ENCODE assay signal across 12 mouse cellular contexts in the genomic region with DNA sequence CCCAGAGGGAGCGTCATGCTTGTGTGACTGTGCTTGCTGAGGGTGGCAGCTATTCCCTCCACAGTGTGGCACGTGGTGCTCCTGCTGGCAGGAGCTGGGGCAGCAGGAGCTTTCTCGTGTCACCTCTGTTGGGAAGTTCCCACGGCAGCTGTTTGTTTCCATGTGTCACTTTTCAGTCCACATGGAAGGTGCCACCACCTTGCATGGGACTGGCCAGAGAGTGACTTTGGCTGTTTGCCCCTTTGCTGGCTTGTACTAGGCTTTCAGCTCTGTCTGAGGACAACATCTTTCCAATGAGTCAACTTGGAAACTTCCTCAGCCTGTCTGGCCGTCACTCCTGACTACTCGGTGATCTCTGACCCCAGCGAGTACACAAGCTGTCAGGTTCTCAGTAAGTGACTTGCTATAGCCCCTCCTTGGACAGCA. TPM values are rescaled to one million over a fixed set of nuclear protein-coding genes. Genes with fewer than 3 reads are reported as not detected.
A peak's percentile ranks its signal among the peaks of the same experiment; 100 is the strongest.
DNase-seq lines count a peak whose midpoint lies in the region; ATAC-seq and TF ChIP-seq lines count a peak whose summit lies in the region.
"Had no signal": no experiment of that assay in that cellular context is flagged by ENCODE, and none has a peak within 500 bp of the region (broad histone marks: within the 10 kb centered on the region; RNA-seq: fewer than 3 reads in every experiment).

No protein-coding gene starts in this region.

- H3K27me3 ChIP-seq in heart, embryonic 11.5 days (ENCODE audit: control insufficient read depth, insufficient read depth, low read length): no peaks in the 10 kb centered on the region
- no peaks in the 10 kb centered on the region for H3K27me3 ChIP-seq in kidney, adult 2 months (replicated peaks; ENCODE audit: control insufficient read depth, insufficient read depth, low read length)
- H3K27me3 ChIP-seq: neural tube, embryonic 12.5 days had no signal

- no peak for ATAC-seq in heart, embryonic 11.5 days (replicated peaks; ENCODE audit: insufficient number of reproducible peaks, low FRiP score, low TSS enrichment)
- ATAC-seq: activated CD4-positive, CD25-positive, alpha-beta regulatory T cell, adult 4 months had no signal

- no peaks in the 10 kb centered on the region for H3K36me3 ChIP-seq in heart, embryonic 11.5 days (ENCODE audit: control insufficient read depth, insufficient read depth, low read length)
- no peaks in the 10 kb centered on the region for H3K36me3 ChIP-seq in kidney, adult 2 months (ENCODE audit: control insufficient read depth, insufficient read depth, low read length)
- H3K36me3 ChIP-seq: midbrain, embryonic 10.5 days; neural tube, embryonic 12.5 days had no signal

- no peak overlapping the region for H3K27ac ChIP-seq in heart, embryonic 11.5 days (ENCODE audit: low read depth, low read length)
- peak overlapping the region; percentile 6; the same call in 1 of the 2 replicates for H3K27ac ChIP-seq in kidney, adult 2 months (ENCODE audit: insufficient read depth, low read depth, low read length)
- H3K27ac ChIP-seq: liver, embryonic 14.5 days; midbrain, embryonic 10.5 days; neural tube, embryonic 12.5 days had no signal

- 29% methylated on average over 7 of the region's 7 CpGs for WGBS in heart, embryonic 11.5 days (ENCODE audit: insufficient replicate concordance)
- 14% methylated on average over 7 of the region's 7 CpGs for WGBS in kidney, adult 2 months

- peak; percentile 34 for TF ChIP-seq CTCF in kidney, adult 2 months (conservative IDR thresholded peaks at IDR 0.05; ENCODE audit: insufficient read depth, insufficient read length, low read depth, low read length)

- H3K4me3 ChIP-seq in heart, embryonic 11.5 days (ENCODE audit: low read depth, low read length): no peak overlapping the region
- no peak overlapping the region for H3K4me3 ChIP-seq in kidney, adult 2 months (ENCODE audit: insufficient read depth, low read depth, low read length)
- H3K4me3 ChIP-seq: midbrain, embryonic 10.5 days; neural tube, embryonic 12.5 days had no signal

- H3K4me2 ChIP-seq in heart, embryonic 11.5 days: no peak overlapping the region
- H3K4me2 ChIP-seq: neural tube, embryonic 12.5 days had no signal

- no peak for TF ChIP-seq POLR2A in kidney, adult 2 months (IDR thresholded peaks at IDR 0.05; ENCODE audit: low read depth, low read length)

- H3K9ac ChIP-seq in heart, embryonic 11.5 days (ENCODE audit: low read depth, low read length): no peak overlapping the region
- H3K9ac ChIP-seq: liver, embryonic 14.5 days; neural tube, embryonic 12.5 days had no signal

- 0 out of 2 replicates have a peak, but pooled peaks cover 6% of the 10 kb centered on the region for H3K4me1 ChIP-seq in heart, embryonic 11.5 days (ENCODE audit: control insufficient read depth, insufficient read depth, low read length)
- peaks cover 17% of the 10 kb centered on the region for H3K4me1 ChIP-seq in kidney, adult 2 months (ENCODE audit: control insufficient read depth, insufficient read depth, low read length)
- H3K4me1 ChIP-seq: neural tube, embryonic 12.5 days had no signal

- DNase-seq in heart, adult 18-20 months: peak; percentile 61
- peak; percentile 33 for DNase-seq in lung, postnatal 10 days
- no peak for DNase-seq in lung, postnatal 25 days (ENCODE audit: low spot score)
- DNase-seq in kidney, adult 2 months: peak; percentile 78
- peak; percentile 76 for DNase-seq in yolk sac, embryonic 10.5 days (ENCODE audit: low spot score)
- no peak for DNase-seq in right cerebral cortex, postnatal 36 days (ENCODE audit: low spot score in 2 of 2)
- no peak for DNase-seq in cerebellum, adult 11-12 months

- H3K9me3 ChIP-seq in heart, embryonic 11.5 days (replicated peaks; ENCODE audit: control insufficient read depth, low read length): no peaks in the 10 kb centered on the region
- H3K9me3 ChIP-seq: midbrain, embryonic 10.5 days; neural tube, embryonic 12.5 days had no signal

RNA-seq across cellular contexts. Expression of a gene that starts 7.6 kb away (rescaled TPM):
- 10 to 100 TPM; 22.5 to 23.8 TPM for total RNA-seq in heart, adult 18-20 months (2021)
- 29.9 and 33.0 TPM in 2 replicates for polyA plus RNA-seq in heart, embryonic 11.5 days (2014; fragmentation: Nextera tagmentation; extraction: Ambion mirVana)
- 54.1 and 59.2 TPM in 2 replicates for polyA plus RNA-seq in kidney, adult 2 months (2012; rRNA removed)
- polyA plus RNA-seq: activated CD4-positive, CD25-positive, alpha-beta regulatory T cell, adult 4 months had no signal

RNA-seq across cellular contexts. Expression of a gene that starts 18.1 kb away (rescaled TPM):
- 10 to 100 TPM; 15.6 to 21.6 TPM for total RNA-seq in heart, adult 18-20 months (2021)
- 37.5 and 40.9 TPM in 2 replicates for polyA plus RNA-seq in heart, embryonic 11.5 days (2014; fragmentation: Nextera tagmentation; extraction: Ambion mirVana)
- polyA plus RNA-seq in kidney, adult 2 months (2012; rRNA removed): 109 and 110 TPM in 2 replicates

RNA-seq across cellular contexts. Expression of a gene that starts 29.4 kb away (rescaled TPM):
- total RNA-seq in heart, adult 18-20 months (2021): 10 to 100 TPM; 54.1 to 54.7 TPM
- 83.1 and 94.1 TPM in 2 replicates for polyA plus RNA-seq in heart, embryonic 11.5 days (2014; fragmentation: Nextera tagmentation; extraction: Ambion mirVana)
- 431 and 562 TPM in 2 replicates for polyA plus RNA-seq in kidney, adult 2 months (2012; rRNA removed)

RNA-seq across cellular contexts. Expression of a gene that starts 34.2 kb away (rescaled TPM):
- not detected for total RNA-seq in heart, adult 18-20 months (2021)
- polyA plus RNA-seq in heart, embryonic 11.5 days (2014; fragmentation: Nextera tagmentation; extraction: Ambion mirVana): 1.9 TPM in 2 replicates
- polyA plus RNA-seq in kidney, adult 2 months (2012; rRNA removed): 2.4 and 4.2 TPM in 2 replicates
- polyA plus RNA-seq: activated CD4-positive, CD25-positive, alpha-beta regulatory T cell, adult 4 months had no signal

RNA-seq across cellular contexts. Expression of a gene that starts 42.4 kb away (rescaled TPM):
- total RNA-seq in heart, adult 18-20 months (2021): under 1 TPM; 0.37 to 0.98 TPM
- polyA plus RNA-seq in heart, embryonic 11.5 days (2014; fragmentation: Nextera tagmentation; extraction: Ambion mirVana): 0.56 and 1.1 TPM in 2 replicates
- polyA plus RNA-seq in kidney, adult 2 months (2012; rRNA removed): 9.1 and 10.5 TPM in 2 replicates

Comparison
In these comparisons a context has a peak if more than half of its experiments do, and no peak if none do; other contexts are left out.
1. DNase-seq: peak in heart, adult 18-20 months (2 of 2), lung, postnatal 10 days (single experiment), kidney, adult 2 months (single experiment) and yolk sac, embryonic 10.5 days (single experiment); none in lung, postnatal 25 days (single experiment), right cerebral cortex, postnatal 36 days (0 of 2) and cerebellum, adult 11-12 months (single experiment).